Mouse (Mus musculus) spleen, adult 2 months (tissue): ENCODE measurements around the gene Ankrd50.

ENCODE experiments used
- CTCF ChIP-seq: fragments of 200-500 bp; IDR thresholded peaks from 2 replicates; pipeline ENCODE4 v1.5.1; 2011; ENCODE audit warnings: mild to moderate bottlenecking, inconsistent platforms; ENCODE audit not compliant: insufficient read depth, insufficient read length, insufficient replicate concordance; ENCODE audit errors: extremely low read depth
- POLR2A ChIP-seq: fragments of 200-500 bp; IDR thresholded peaks from 2 replicates; pipeline ENCODE4 v1.6.1; 2011; ENCODE audit warnings: low read depth, low read length, inconsistent platforms

DNA sequence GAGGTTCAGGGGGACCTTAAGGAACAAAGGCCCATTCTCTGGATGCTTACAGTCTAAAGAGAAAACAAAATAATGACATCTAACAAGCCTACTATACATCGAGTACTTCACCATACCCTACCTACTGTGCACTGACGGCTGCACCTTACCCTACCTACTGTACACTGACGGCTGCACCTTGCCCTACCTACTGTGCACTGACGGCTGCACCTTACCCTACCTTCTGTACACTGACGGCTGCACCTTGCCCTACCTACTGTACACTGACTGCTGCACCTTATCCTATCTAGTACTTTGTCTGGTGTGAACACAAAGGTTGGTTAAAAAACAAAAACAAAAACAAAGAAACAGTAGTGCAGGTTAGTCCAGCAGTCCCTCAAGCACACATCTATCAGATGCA lies 18.5 kb downstream of the Ankrd50 start:
- TF ChIP-seq CTCF (no peak), POLR2A (no peak)
